Mouse (Mus musculus) bone marrow, adult 2 months (tissue): ENCODE data around the gene Eef1akmt3.

Experiments used
- CTCF ChIP-seq: fragments of 200-500 bp; IDR thresholded peaks from 2 replicates; pipeline ENCODE4 v1.5.1; 2011; ENCODE audit warnings: low read length, control low read depth; ENCODE audit not compliant: control insufficient read depth, insufficient read depth
- POLR2A ChIP-seq: fragments of 200-500 bp; IDR thresholded peaks from 2 replicates; pipeline ENCODE4 v1.6.1; 2011; ENCODE audit warnings: low read depth, mild to moderate bottlenecking, control low read depth, low read length, borderline replicate concordance; ENCODE audit not compliant: control insufficient read depth

DNA sequence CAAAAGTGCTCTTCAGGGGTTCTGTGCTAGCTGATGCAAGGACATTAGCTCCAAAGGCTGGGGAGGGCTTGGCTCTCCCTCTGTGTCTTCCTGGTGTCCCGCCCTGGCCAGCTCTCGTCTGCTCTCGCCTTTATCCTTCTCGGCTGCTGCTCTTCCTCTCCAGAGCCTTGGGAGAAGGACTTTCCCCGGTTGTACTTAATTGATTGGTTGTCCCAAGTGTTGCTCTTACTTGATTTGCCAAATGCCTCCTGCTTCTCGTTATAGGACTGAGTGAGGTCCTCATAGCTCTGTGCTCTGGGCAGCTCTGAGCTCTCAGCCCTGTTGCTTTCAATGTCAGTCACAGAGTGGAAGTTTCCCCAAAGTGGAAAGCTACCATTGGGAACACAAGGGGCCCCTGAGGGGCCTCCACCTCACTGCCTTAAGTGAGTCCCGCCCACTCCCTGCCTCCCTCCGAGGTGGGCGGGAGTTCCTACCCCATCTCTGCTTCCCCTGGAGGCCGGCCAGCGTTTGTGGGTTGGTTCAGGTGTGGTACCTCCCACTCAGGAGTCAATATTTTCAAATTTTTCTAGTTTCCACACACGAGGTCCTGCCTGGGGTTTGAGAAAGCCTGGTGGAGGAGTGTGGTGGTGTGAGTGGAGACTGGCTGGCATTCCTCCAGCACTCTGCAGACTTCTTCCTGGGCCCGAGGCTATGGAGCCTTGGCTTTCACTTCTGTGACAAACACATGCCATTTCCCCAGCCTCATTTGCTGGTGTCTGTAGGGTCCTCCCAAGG lies 43.8 kb downstream of the Eef1akmt3 start:
- TF ChIP-seq POLR2A (no peak), CTCF (no peak)
